Mouse (Mus musculus) midbrain, embryonic 12.5 days (tissue): ENCODE results near the gene T. TPM values are rescaled to one million over a fixed set of nuclear protein-coding genes. Genes with fewer than 3 reads are reported as not detected.
A peak's percentile ranks its signal among the peaks of the same experiment; 100 is the strongest.
"Not testable (repeated sequence)": the region's sequence is repeated elsewhere in the genome, so short reads cannot be mapped to it uniquely, and the experiment has no call there.

Source experiments
- ATAC-seq: fragments of 200-750 bp; cut with Nextera tagmentation; 2 replicates; pipeline ENCODE4 v1.8.0; 2017; ENCODE audit warnings: low read depth, moderate TSS enrichment, moderate library complexity; ENCODE audit not compliant: low FRiP score
- H3K27ac ChIP-seq: fragments of 300-500 bp; sonication (generic); replicated peaks from 2 replicates; pipeline ENCODE4 v1.5.1; 2016; ENCODE audit warnings: mild to moderate bottlenecking
- H3K27me3 ChIP-seq: fragments of 300-500 bp; sonication (generic); 2 replicates; pipeline ENCODE4 v1.6.1; 2016; ENCODE audit warnings: mild to moderate bottlenecking
- H3K36me3 ChIP-seq: fragments of 300-500 bp; sonication (generic); 2 replicates; pipeline ENCODE4 v1.6.1; 2016
- H3K4me1 ChIP-seq: fragments of 300-500 bp; sonication (generic); 2 replicates; pipeline ENCODE4 v1.6.1; 2016
- H3K4me2 ChIP-seq: fragments of 300-500 bp; sonication (generic); replicated peaks from 2 replicates; pipeline ENCODE4 v1.6.1; 2016; ENCODE audit warnings: mild to moderate bottlenecking, moderate library complexity
- H3K4me3 ChIP-seq: fragments of 300-500 bp; sonication (generic); 2 replicates; pipeline ENCODE4 v1.5.1; 2016; ENCODE audit warnings: mild to moderate bottlenecking
- H3K9ac ChIP-seq: fragments of 300-500 bp; sonication (generic); replicated peaks from 2 replicates; pipeline ENCODE4 v1.6.1; 2016; ENCODE audit warnings: mild to moderate bottlenecking, moderate library complexity
- H3K9me3 ChIP-seq: fragments of 300-500 bp; sonication (generic); 2 replicates; pipeline ENCODE4 v1.6.1; 2016; ENCODE audit warnings: mild to moderate bottlenecking
- WGBS: fragments of 180-500 bp; shearing (Covaris S2); methylation state at CpG from one replicate; pipeline ENCODE4 v1.1.7; 2016; 5-methylcytosine and 5-hydroxymethylcytosine counted together
- polyA plus RNA-seq: library from polyadenylated mRNA; unstranded; fragments of >200 nt; fragmentation: Nextera tagmentation; extraction: Ambion mirVana; gene quantifications from 2 replicates; pipeline ENCODE4 v1.2.1, GENCODE M21; 2016

T gene
- 0.54 and 0.64 TPM in 2 replicates for polyA plus RNA-seq

GRCm38 (mm10) chr17:8433978-8434960 lies at the start of gene T:
T (plus strand) TSS chr17:8434423.
- Histone ChIP-seq H3K36me3 (no peaks in the 10 kb centered on the region), H3K4me1 (peaks cover 20% of the 10 kb centered on the region), H3K27ac (no peak within 1 kb of the TSS), H3K4me2 (peak within 1 kb of the TSS; percentile 37), H3K4me3 (peak within 1 kb of the TSS; percentile 17), H3K27me3 (peaks cover 99% of the 10 kb centered on the region), H3K9me3 (no peaks in the 10 kb centered on the region), H3K9ac (no peak within 1 kb of the TSS)
- whole genome bisulfite sequencing: under 1% methylated on average over 61 of the region's 65 CpGs
- no peak for ATAC-seq

- Histone ChIP-seq H3K4me2 (no peak overlapping the region), H3K27ac (no peak overlapping the region), H3K4me3 (no peak overlapping the region), H3K9me3 (no peaks in the 10 kb centered on the region), H3K27me3 (peaks cover 30% of the 10 kb centered on the region), H3K36me3 (no peaks in the 10 kb centered on the region), H3K9ac (no peak overlapping the region), H3K4me1 (peaks cover 14% of the 10 kb centered on the region; the same call in 1 of the 2 replicates)
- no peak for ATAC-seq
- WGBS: 94% methylated on average over 2 of the region's 2 CpGs
Measured at GRCm38 (mm10) chr17:8385441-8385840, 48.8 kb upstream of the T start.

DNA sequence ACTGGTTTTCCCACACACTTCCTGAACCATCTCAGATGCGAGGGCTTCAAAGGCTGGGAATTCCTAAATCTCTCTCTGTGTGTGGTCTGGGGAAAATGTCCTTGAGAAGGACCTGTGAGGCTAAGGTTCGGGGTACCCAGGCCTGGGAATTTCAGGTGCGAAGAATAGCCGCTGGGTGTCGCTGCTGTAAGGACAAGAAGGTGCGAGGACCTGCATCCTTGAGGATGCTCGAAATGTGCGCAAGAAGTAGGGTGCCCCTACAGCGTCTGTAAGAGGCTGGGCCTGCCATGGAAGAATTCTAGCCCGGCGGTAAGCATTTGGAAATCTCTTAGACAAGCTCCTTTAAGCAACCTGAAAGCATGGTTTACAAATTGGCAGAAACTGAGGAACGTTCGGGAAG lies 45.8 kb upstream of the T start:
- ATAC-seq: no peak
- no peaks in the 10 kb centered on the region for H3K36me3 ChIP-seq
- peaks cover 43% of the 10 kb centered on the region for H3K27me3 ChIP-seq
- no peak overlapping the region for H3K27ac ChIP-seq
- H3K9me3 ChIP-seq: no peaks in the 10 kb centered on the region
- 2% methylated on average over 13 of the region's 13 CpGs for WGBS
- peak overlapping the region; percentile 48 for H3K4me2 ChIP-seq
- peaks cover 14% of the 10 kb centered on the region; the same call in 1 of the 2 replicates for H3K4me1 ChIP-seq
- H3K9ac ChIP-seq: no peak overlapping the region
- peak overlapping the region; percentile 30 for H3K4me3 ChIP-seq

- Histone ChIP-seq H3K4me3 (peak overlapping the region; percentile 30), H3K27ac (no peak overlapping the region), H3K36me3 (no peaks in the 10 kb centered on the region), H3K9ac (peak overlapping the region; percentile 20), H3K27me3 (peaks cover 43% of the 10 kb centered on the region), H3K4me1 (peaks cover 14% of the 10 kb centered on the region; the same call in 1 of the 2 replicates), H3K4me2 (peak overlapping the region; percentile 48), H3K9me3 (no peaks in the 10 kb centered on the region)
- WGBS: 2% methylated on average over 28 of the region's 28 CpGs
- ATAC-seq: no peak
Measured at GRCm38 (mm10) chr17:8388990-8389789, 45.0 kb upstream of the T start.

GRCm38 (mm10) chr17:8389790-8390095 lies 44.5 kb upstream of the T start:
- H3K4me3 ChIP-seq: no peak overlapping the region
- 3% methylated on average over 10 of the region's 10 CpGs for WGBS
- ATAC-seq: no peak
- H3K27ac ChIP-seq: no peak overlapping the region
- no peaks in the 10 kb centered on the region for H3K36me3 ChIP-seq
- H3K9ac ChIP-seq: 0 out of 2 replicates have a peak overlapping the region, but pooled peaks have one; percentile 20
- peak overlapping the region; percentile 48 for H3K4me2 ChIP-seq
- no peaks in the 10 kb centered on the region for H3K9me3 ChIP-seq
- H3K4me1 ChIP-seq: peaks cover 14% of the 10 kb centered on the region; the same call in 1 of the 2 replicates
- peaks cover 43% of the 10 kb centered on the region for H3K27me3 ChIP-seq

DNA sequence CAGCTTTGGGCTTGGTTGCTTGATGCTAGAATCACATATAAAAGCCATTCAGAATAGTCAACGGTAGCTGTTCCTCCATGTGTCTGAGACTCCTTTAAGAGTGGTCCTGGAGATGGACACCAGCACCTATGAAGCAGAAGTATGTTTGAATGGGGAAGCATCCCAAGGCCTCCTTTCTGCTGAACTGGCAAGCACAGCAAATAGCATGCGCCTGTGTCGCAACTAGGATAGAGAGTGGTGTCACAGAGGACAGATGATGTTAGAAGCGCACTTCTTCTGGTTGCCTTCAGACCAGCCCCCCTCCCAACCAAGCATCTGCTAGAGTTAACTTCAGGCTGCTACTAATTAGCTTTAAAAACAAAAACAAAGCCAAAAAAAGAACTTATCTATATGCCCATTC lies 43.7 kb upstream of the T start:
- Histone ChIP-seq H3K9ac (no peak overlapping the region), H3K27ac (no peak overlapping the region), H3K27me3 (peaks cover 43% of the 10 kb centered on the region), H3K9me3 (no peaks in the 10 kb centered on the region), H3K4me3 (no peak overlapping the region), H3K4me1 (peaks cover 14% of the 10 kb centered on the region; the same call in 1 of the 2 replicates), H3K4me2 (no peak overlapping the region), H3K36me3 (no peaks in the 10 kb centered on the region)
- WGBS: 55% methylated on average over 4 of the region's 4 CpGs
- ATAC-seq: no peak

DNA sequence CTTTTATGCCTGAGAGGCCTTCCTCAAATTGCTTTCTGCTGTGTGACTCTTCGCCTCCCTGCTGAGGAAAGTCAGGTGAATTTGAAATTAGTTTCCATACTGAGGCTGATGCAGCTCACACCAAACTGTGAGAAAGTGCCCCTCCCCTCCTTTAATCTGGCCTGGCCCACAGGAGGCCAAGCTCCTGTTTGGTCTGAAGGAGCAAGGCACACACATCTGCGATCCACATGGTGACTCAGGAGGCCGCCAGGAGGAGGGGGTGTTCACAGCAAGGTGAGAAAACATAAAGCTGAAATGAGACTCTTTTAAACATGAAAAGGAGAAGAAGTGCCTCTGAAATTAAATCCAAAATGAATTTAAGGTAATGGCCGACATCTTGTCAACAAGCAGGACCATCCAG lies 37.9 kb upstream of the T start:
- no peak overlapping the region for H3K27ac ChIP-seq
- no peaks in the 10 kb centered on the region for H3K4me1 ChIP-seq
- no peak overlapping the region for H3K9ac ChIP-seq
- ATAC-seq: no peak
- no peaks in the 10 kb centered on the region for H3K9me3 ChIP-seq
- H3K36me3 ChIP-seq: no peaks in the 10 kb centered on the region
- H3K27me3 ChIP-seq: peaks cover 4% of the 10 kb centered on the region
- no peak overlapping the region for H3K4me3 ChIP-seq
- WGBS: 54% methylated on average over 4 of the region's 4 CpGs
- H3K4me2 ChIP-seq: no peak overlapping the region

DNA sequence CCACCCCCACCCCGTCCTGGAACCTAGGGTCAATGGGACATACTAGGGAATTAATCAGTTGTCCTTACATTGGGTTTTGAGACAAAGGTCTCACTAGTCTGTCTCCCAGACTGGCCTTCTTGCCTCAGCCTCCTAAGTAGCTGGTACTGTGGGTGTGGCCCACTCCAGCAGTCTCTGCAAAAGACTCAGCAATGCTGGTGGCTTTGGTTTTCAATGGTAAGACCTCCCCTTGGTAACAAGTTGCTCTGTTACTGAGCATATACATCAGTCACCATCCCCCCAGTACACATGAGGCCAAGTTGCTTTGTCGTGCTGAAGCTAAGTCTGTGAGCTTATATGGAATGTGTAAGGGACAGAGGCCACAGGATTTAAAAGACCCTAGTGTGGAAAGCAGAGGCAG lies 36.3 kb upstream of the T start:
- no peaks in the 10 kb centered on the region for H3K4me1 ChIP-seq
- no peak for ATAC-seq
- H3K4me3 ChIP-seq: no peak overlapping the region
- H3K9ac ChIP-seq: no peak overlapping the region
- no peak overlapping the region for H3K4me2 ChIP-seq
- 53% methylated on average over 2 of the region's 2 CpGs for WGBS
- H3K9me3 ChIP-seq: no peaks in the 10 kb centered on the region
- H3K27ac ChIP-seq: no peak overlapping the region
- no peaks in the 10 kb centered on the region for H3K27me3 ChIP-seq
- H3K36me3 ChIP-seq: no peaks in the 10 kb centered on the region

DNA sequence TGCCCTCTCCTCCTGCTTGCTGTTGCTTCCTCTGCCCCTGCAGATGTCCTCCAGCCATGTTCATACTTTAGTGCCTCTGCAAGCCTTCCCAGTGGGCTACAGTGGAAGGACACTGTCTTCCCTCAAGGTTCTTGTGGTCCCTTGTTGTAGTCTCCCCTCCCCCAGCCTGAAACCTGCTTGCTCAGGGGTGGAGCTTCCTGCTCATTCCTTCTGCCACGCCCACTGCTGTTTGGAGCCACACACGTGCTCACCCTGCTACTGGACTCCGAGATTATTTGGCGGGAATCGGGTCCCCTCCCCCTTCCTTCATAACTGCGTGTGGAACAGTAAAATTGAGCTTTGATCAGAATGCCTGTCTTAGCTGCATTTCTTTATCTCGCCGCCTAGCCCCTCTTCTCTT lies 30.3 kb upstream of the T start:
- H3K27ac ChIP-seq, H3K9me3 ChIP-seq, H3K4me2 ChIP-seq, H3K36me3 ChIP-seq, H3K27me3 ChIP-seq, H3K9ac ChIP-seq, H3K4me3 ChIP-seq, ATAC-seq: not testable (repeated sequence)
- H3K4me1 ChIP-seq: peaks cover 16% of the 10 kb centered on the region
- 60% methylated on average over 8 of the region's 8 CpGs for WGBS

DNA sequence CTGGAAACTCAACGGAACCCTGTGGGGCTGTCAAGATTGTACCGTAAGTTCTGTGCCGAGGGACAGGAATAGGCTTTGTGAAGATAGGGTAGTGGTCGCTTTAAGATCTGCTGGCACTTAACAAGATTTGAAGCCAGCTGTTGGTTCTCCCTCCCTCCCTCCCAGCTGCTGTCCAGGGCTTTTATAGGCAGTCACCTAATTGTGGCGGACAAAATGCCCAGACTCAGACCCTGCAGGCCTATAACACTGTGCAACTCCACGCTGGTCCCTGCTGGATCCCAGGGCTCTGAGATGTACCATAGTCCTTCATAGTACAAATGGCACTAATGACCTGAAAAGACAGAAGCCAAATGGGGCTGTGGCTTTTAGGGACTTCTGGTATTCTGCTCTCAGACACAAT lies 27.9 kb upstream of the T start:
- Histone ChIP-seq H3K9me3 (no peaks in the 10 kb centered on the region), H3K27me3 (peaks cover 7% of the 10 kb centered on the region; the same call in 1 of the 2 replicates), H3K4me2 (no peak overlapping the region), H3K36me3 (no peaks in the 10 kb centered on the region), H3K9ac (no peak overlapping the region), H3K27ac (no peak overlapping the region), H3K4me3 (no peak overlapping the region), H3K4me1 (peaks cover 19% of the 10 kb centered on the region)
- ATAC-seq: no peak
- WGBS: 26% methylated on average over 6 of the region's 6 CpGs

DNA sequence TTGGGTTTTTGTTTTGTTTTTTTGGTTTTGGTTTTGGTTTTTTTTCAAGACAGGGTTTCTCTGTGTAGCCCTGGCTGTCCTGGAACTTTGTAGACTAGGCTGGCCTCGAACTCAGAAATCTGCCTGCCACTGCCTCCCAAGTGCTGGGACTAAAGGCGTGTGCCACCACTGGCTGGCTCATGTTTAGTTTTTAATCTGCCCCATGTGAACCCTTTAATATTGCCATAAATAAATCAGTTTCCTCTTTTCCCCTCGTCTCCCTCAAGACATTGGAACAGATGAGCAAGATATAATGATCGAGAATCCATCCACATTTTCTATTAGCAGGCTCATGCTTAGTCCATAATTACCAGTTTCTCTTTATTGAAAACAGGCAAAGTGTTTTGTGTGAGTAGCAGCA lies 26.2 kb upstream of the T start:
- 71% methylated on average over 4 of the region's 4 CpGs for WGBS
- ATAC-seq, H3K4me2 ChIP-seq, H3K27ac ChIP-seq, H3K9me3 ChIP-seq, H3K27me3 ChIP-seq, H3K4me3 ChIP-seq, H3K9ac ChIP-seq, H3K36me3 ChIP-seq: not testable (repeated sequence)
- peaks cover 19% of the 10 kb centered on the region for H3K4me1 ChIP-seq
